Mouse (Mus musculus): ENCODE measurements around the gene Agfg2. TPM values are rescaled to one million over a fixed set of nuclear protein-coding genes. Genes with fewer than 3 reads are reported as not detected.
A peak's percentile ranks its signal among the peaks of the same experiment; 100 is the strongest.

The Agfg2 gene
- polyA plus RNA-seq, 1 experiment from 2014 or later: 19.3 TPM

DNA sequence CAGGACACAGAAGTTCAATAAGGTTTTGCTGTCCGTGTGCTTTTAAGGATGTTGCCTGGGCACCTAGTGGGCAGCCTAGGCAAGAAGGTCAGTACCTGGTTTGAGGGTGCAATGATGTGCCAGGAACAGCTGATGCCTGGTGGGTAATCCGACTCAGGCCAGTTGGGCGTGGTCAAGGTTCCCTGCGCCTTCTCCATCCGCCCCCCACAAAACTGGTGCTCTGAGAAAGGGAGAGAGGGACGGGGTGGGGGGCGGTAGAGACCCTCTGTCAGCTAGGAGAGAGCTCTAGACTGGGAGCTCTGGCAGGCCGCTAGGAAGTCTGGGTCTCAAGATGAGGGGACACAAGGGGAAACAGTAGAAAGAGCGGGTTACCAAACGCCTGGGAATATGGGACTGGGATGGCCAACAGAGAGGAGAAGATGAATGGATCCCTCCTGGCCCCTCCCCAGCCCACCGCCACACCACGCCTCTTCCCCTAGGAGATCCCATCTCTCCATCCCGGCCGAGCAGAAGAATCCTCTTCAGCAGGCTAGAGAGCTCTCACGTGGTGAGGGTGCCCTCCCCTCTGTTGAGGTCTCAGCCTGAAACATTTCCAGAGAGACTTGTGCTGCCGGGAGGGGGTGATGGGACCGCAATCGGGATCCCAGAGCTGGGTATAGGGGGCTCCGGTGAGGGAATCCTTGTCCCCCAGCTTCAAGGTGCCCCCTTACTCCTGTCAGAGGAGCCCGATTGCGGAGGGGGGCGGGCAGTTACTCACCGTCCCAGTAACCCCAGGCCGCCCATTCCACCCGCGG, 76.5 kb downstream of the Agfg2 start:
- H3K9ac ChIP-seq: peak overlapping the region; percentile 19; the same call in 1 of the 2 replicates
- peaks cover 47% of the 10 kb centered on the region for H3K4me1 ChIP-seq (replicated peaks)
- no peak overlapping the region for H3K4me3 ChIP-seq
- no peaks in the 10 kb centered on the region for H3K27me3 ChIP-seq
- H3K9me3 ChIP-seq (replicated peaks): no peaks in the 10 kb centered on the region
- ATAC-seq (replicated peaks; ENCODE audit: insufficient number of reproducible peaks, insufficient read depth, low FRiP score, low read depth): no peak
- peak overlapping the region; percentile 43 for H3K4me2 ChIP-seq
- no peak overlapping the region for H3K27ac ChIP-seq
- peaks cover 25% of the 10 kb centered on the region; the same call in 1 of the 2 replicates for H3K36me3 ChIP-seq
- WGBS: 38% methylated on average over 26 of the region's 26 CpGs

DNA sequence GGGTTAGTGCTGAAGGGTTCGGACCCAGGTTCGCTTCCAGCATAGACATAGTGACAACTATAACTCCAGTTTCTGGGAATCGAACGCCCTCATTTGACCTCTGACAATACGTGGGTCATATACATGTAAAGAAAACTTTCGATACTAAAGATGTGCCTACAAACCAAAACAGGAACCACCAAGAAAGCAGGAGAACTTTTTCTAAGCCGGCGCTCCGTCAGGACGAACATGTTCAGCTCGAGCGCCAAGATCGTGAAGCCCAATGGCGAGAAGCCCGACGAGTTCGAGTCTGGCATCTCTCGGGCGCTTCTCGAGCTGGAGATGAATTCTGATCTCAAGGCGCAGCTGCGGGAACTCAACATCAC, 83.2 kb downstream of the Agfg2 start:
- no peaks in the 10 kb centered on the region for H3K9me3 ChIP-seq (replicated peaks)
- H3K4me1 ChIP-seq (replicated peaks): peaks cover 21% of the 10 kb centered on the region
- peak overlapping the region; percentile 91 for H3K27ac ChIP-seq
- WGBS: under 1% methylated on average over 22 of the region's 22 CpGs
- H3K9ac ChIP-seq: peak overlapping the region; percentile 56
- H3K4me3 ChIP-seq: peak overlapping the region; percentile 81
- H3K4me2 ChIP-seq: peak overlapping the region; percentile 69
- peaks cover 19% of the 10 kb centered on the region for H3K36me3 ChIP-seq
- no peaks in the 10 kb centered on the region for H3K27me3 ChIP-seq
- no peak for ATAC-seq (replicated peaks; ENCODE audit: insufficient number of reproducible peaks, insufficient read depth, low FRiP score, low read depth)

DNA sequence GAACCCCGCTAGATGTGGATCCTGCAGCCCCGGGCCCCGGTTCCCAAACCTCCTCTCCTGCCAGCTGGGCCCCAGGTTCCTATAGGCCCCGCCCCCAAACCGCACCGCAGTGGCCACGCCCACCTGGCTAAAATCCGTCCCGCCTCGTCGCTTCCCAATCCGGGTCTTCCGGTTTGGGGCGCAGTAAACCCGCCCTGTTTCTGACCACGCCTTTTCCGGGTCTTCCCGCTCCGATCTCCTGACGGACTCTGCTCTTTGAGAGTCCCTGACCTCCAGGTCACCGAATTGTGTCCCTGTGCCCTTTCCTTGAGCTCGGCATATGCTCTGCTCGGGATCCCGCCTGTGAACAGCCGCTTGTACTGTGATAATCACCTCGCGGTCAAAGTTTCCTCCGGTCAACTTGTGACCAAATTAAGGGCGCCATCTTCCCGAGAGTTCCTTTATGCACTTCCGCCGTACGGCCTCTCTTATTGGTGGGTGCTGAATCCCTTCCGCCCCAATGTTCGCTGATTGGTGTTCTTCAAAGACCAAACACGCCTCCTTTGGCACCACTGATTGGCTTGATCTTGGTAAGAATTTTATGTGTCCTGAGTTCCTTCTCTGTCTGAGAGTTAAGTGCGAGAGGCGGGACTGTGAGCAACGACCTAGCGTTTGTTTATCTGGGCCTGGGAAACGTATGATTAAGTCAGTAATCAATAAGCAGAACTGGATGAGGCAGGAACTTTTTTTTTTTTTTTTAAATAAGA, 83.7 kb downstream of the Agfg2 start, which contains the start of gene Mospd3:
TSS of gene Mospd3 (minus strand) at position 440 of the 746 bp plus-strand sequence.
- Histone ChIP-seq H3K9ac (peak within 1 kb of the TSS; percentile 80), H3K9me3 (replicated peaks) (no peaks in the 10 kb centered on the region)
- under 1% methylated on average over 41 of the region's 41 CpGs for WGBS

More for the DNA sequence above, 83.7 kb downstream of the Agfg2 start, which contains the start of gene Mospd3:
- H3K27ac ChIP-seq: peak within 1 kb of the TSS; percentile 91
- H3K4me1 ChIP-seq (replicated peaks): peaks cover 21% of the 10 kb centered on the region
- H3K4me3 ChIP-seq: peak within 1 kb of the TSS; percentile 81
- peak; percentile 96 for ATAC-seq (replicated peaks; ENCODE audit: insufficient number of reproducible peaks, insufficient read depth, low FRiP score, low read depth)
- H3K4me2 ChIP-seq: peak within 1 kb of the TSS; percentile 91
- peaks cover 14% of the 10 kb centered on the region for H3K36me3 ChIP-seq
- H3K27me3 ChIP-seq: no peaks in the 10 kb centered on the region

Other genes with a start within 250 kb of the Agfg2 start
- gene Zan, start 207.7 kb downstream of the Agfg2 start, polyA plus RNA-seq (2015; fragmentation: Nextera tagmentation; extraction: Ambion mirVana): 0.05 and 0.11 TPM in 2 replicates
- 37.4 and 38.6 TPM in 2 replicates for gene Pop7, start 182.2 kb downstream of the Agfg2 start, polyA plus RNA-seq (2015; fragmentation: Nextera tagmentation; extraction: Ambion mirVana)
- gene Gigyf1, start 166.2 kb downstream of the Agfg2 start, polyA plus RNA-seq (2015; fragmentation: Nextera tagmentation; extraction: Ambion mirVana): 8.9 and 10.4 TPM in 2 replicates
- gene Epo, start 151.5 kb downstream of the Agfg2 start, polyA plus RNA-seq (2015; fragmentation: Nextera tagmentation; extraction: Ambion mirVana): not detected in 2 replicates
- gene Gnb2, start 151.2 kb downstream of the Agfg2 start, polyA plus RNA-seq (2015; fragmentation: Nextera tagmentation; extraction: Ambion mirVana): 244 and 306 TPM in 2 replicates
- gene Actl6b, start 131.2 kb downstream of the Agfg2 start, polyA plus RNA-seq (2015; fragmentation: Nextera tagmentation; extraction: Ambion mirVana): 0.13 and 2.1 TPM in 2 replicates
- 0.31 and 1.3 TPM in 2 replicates for gene Tfr2, start 114.9 kb downstream of the Agfg2 start, polyA plus RNA-seq (2015; fragmentation: Nextera tagmentation; extraction: Ambion mirVana)
- gene Mospd3, start 83.7 kb downstream of the Agfg2 start, polyA plus RNA-seq (2015; fragmentation: Nextera tagmentation; extraction: Ambion mirVana): 17.1 and 26.5 TPM in 2 replicates
- 117 and 129 TPM in 2 replicates for gene Pcolce, start 70.9 kb downstream of the Agfg2 start, polyA plus RNA-seq (2015; fragmentation: Nextera tagmentation; extraction: Ambion mirVana)
- 0.11 and 0.23 TPM in 2 replicates for gene Fbxo24, start 55.7 kb downstream of the Agfg2 start, polyA plus RNA-seq (2015; fragmentation: Nextera tagmentation; extraction: Ambion mirVana)
- gene Lrch4, start 55.6 kb downstream of the Agfg2 start, polyA plus RNA-seq (2015; fragmentation: Nextera tagmentation; extraction: Ambion mirVana): 20.7 and 26.7 TPM in 2 replicates
- 7.1 and 12.2 TPM in 2 replicates for gene Gm20605, start 55.6 kb downstream of the Agfg2 start, polyA plus RNA-seq (2015; fragmentation: Nextera tagmentation; extraction: Ambion mirVana)
- 4.0 and 6.0 TPM in 2 replicates for gene Sap25, start 43.4 kb downstream of the Agfg2 start, polyA plus RNA-seq (2015; fragmentation: Nextera tagmentation; extraction: Ambion mirVana)
- gene Irs3, start 39.0 kb downstream of the Agfg2 start, polyA plus RNA-seq (2015; fragmentation: Nextera tagmentation; extraction: Ambion mirVana): 0.13 and 0.21 TPM in 2 replicates
- 1.2 and 1.6 TPM in 2 replicates for gene Nyap1, start 56.9 kb upstream of the Agfg2 start, polyA plus RNA-seq (2015; fragmentation: Nextera tagmentation; extraction: Ambion mirVana)
- 130 and 164 TPM in 2 replicates for gene Tsc22d4, start 61.0 kb upstream of the Agfg2 start, polyA plus RNA-seq (2015; fragmentation: Nextera tagmentation; extraction: Ambion mirVana)
- gene Ppp1r35, start 94.1 kb upstream of the Agfg2 start, polyA plus RNA-seq (2015; fragmentation: Nextera tagmentation; extraction: Ambion mirVana): 21.1 and 25.5 TPM in 2 replicates
- gene Mepce, start 102.9 kb upstream of the Agfg2 start, polyA plus RNA-seq (2015; fragmentation: Nextera tagmentation; extraction: Ambion mirVana): 5.3 and 7.6 TPM in 2 replicates
- gene Zcwpw1, start 103.1 kb upstream of the Agfg2 start, polyA plus RNA-seq (2015; fragmentation: Nextera tagmentation; extraction: Ambion mirVana): 7.8 and 11.4 TPM in 2 replicates
- gene Pilra, start 151.6 kb upstream of the Agfg2 start, polyA plus RNA-seq (2015; fragmentation: Nextera tagmentation; extraction: Ambion mirVana): 1.8 and 2.2 TPM in 2 replicates
- 0.58 and 0.61 TPM in 2 replicates for gene Pilrb1, start 173.4 kb upstream of the Agfg2 start, polyA plus RNA-seq (2015; fragmentation: Nextera tagmentation; extraction: Ambion mirVana)
- gene Pilrb2, start 187.1 kb upstream of the Agfg2 start, polyA plus RNA-seq (2015; fragmentation: Nextera tagmentation; extraction: Ambion mirVana): 1.5 and 3.4 TPM in 2 replicates
- gene Cyp3a13, start 236.9 kb upstream of the Agfg2 start, polyA plus RNA-seq (2015; fragmentation: Nextera tagmentation; extraction: Ambion mirVana): 0.09 TPM in 1 of 2 replicates, not detected in the other

Measured in heart, embryonic 15.5 days (tissue).